Mouse (Mus musculus) c-Kit-positive CD71-positive TER-119-positive erythroid progenitor cells, embryonic 14.5 days (primary cell): ENCODE data around the gene Ubac2.
"Not testable (repeated sequence)": the region's sequence is repeated elsewhere in the genome, so short reads cannot be mapped to it uniquely, and the experiment has no call there.

Source experiments
- DNase-seq: peaks from one replicate; pipeline ENCODE4 v3.0.0-alpha.2; 2013; ENCODE audit warnings: low spot score

Gene Ubac2

GRCm38 (mm10) chr14:121878176-121878858 lies at the start of gene Ubac2:
Gene Ubac2, plus strand, starts transcription at chr14:121878620.
- peak; percentile 95 for DNase-seq

GRCm38 (mm10) chr14:121829816-121830442 lies 48.5 kb upstream of the Ubac2 start:
- DNase-seq: no peak

- DNase-seq: no peak
Observed at GRCm38 (mm10) chr14:121833001-121833520, 45.4 kb upstream of the Ubac2 start.

GRCm38 (mm10) chr14:121838161-121838560 lies 40.3 kb upstream of the Ubac2 start:
- DNase-seq: no peak

GRCm38 (mm10) chr14:121840217-121840616 lies 38.2 kb upstream of the Ubac2 start:
- DNase-seq: no peak

- DNase-seq: no peak
Observed at GRCm38 (mm10) chr14:121844486-121844885, 33.9 kb upstream of the Ubac2 start.

GRCm38 (mm10) chr14:121851231-121851630 lies 27.2 kb upstream of the Ubac2 start:
- no peak for DNase-seq

GRCm38 (mm10) chr14:121852531-121852930 lies 25.9 kb upstream of the Ubac2 start:
- DNase-seq: no peak

- DNase-seq: peak; percentile 57
Observed at GRCm38 (mm10) chr14:121865162-121865561, 13.3 kb upstream of the Ubac2 start.

GRCm38 (mm10) chr14:121866574-121866973 lies 11.8 kb upstream of the Ubac2 start:
- DNase-seq: no peak

- no peak for DNase-seq
Observed at GRCm38 (mm10) chr14:121869111-121869510, 9.3 kb upstream of the Ubac2 start.

- DNase-seq: no peak
Observed at GRCm38 (mm10) chr14:121872760-121873159, 5.7 kb upstream of the Ubac2 start.

GRCm38 (mm10) chr14:121873172-121873571 lies 5.2 kb upstream of the Ubac2 start:
- DNase-seq: no peak

- no peak for DNase-seq
Observed at GRCm38 (mm10) chr14:121873646-121874045, 4.8 kb upstream of the Ubac2 start.

GRCm38 (mm10) chr14:121876190-121876589 lies 2.2 kb upstream of the Ubac2 start:
- not testable (repeated sequence) for DNase-seq

- no peak for DNase-seq
Observed at GRCm38 (mm10) chr14:121876860-121877259, 1.6 kb upstream of the Ubac2 start.

GRCm38 (mm10) chr14:121877640-121878039 lies 780 bp upstream of the Ubac2 start:
- DNase-seq: peak; percentile 5

- no peak for DNase-seq
Observed at GRCm38 (mm10) chr14:121878859-121879206, 413 bp downstream of the Ubac2 start.

GRCm38 (mm10) chr14:121879266-121879840 lies 933 bp downstream of the Ubac2 start:
- no peak for DNase-seq

GRCm38 (mm10) chr14:121881211-121881610 lies 2.8 kb downstream of the Ubac2 start:
- no peak for DNase-seq

GRCm38 (mm10) chr14:121884150-121884797 lies 5.9 kb downstream of the Ubac2 start:
- no peak for DNase-seq

- DNase-seq: no peak
Observed at GRCm38 (mm10) chr14:121893747-121894146, 15.3 kb downstream of the Ubac2 start.
